In the genomic region with DNA sequence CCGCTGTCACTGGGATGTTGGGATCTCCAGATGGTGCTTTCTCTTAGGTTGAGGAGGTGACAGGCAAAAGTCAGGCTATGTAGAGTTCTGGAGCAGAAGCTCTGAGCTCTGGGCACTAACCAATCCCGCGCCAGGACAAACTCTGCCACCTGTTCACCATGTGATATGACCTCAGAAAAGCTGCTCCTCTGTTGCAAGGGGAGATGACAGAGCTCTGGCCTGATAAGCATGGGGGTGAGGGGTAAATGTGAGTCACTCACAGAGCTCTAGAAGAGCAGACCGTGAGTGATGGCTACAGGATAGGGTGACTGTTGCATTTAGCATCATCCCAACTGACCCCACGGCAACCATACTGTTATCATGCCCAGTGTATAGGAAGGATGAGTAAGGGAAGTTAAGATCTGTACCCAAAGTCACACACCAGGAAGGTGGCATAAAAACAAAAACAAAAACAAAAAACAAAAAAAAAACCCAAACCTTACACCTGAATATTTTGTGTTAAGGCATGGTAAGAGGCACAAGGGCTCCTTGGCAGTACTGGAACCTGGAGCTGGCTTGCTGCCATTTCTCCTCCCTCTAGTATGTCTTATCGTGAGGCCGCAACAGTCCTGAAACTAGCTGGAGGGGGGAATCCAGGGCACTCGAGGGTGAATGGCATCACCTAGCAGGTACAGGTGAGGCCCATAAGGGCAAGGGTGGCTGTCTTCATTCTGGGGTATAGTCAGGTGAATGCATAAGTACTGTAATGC, we compare ENCODE assay signal across 20 mouse cellular contexts.
A peak's percentile ranks its signal among the peaks of the same experiment; 100 is the strongest.
DNase-seq lines count a peak whose midpoint lies in the region; ATAC-seq and TF ChIP-seq lines count a peak whose summit lies in the region.
"Had no signal": no experiment of that assay in that cellular context is flagged by ENCODE, and none has a peak within 500 bp of the region (broad histone marks: within the 10 kb centered on the region; RNA-seq: fewer than 3 reads in every experiment).

No protein-coding gene starts in this region.

- no peak overlapping the region for H3K27ac ChIP-seq in liver, postnatal 0 days (ENCODE audit: low read depth)
- H3K27ac ChIP-seq: hindbrain, embryonic 10.5 days; limb, embryonic 13.5 days; midbrain, embryonic 10.5 days; neural tube, embryonic 13.5 days had no signal

- peak; percentile 24 for ATAC-seq in liver, postnatal 0 days
- ATAC-seq: inflammation-experienced regulatory T-cells, adult 6 months had no signal

- H3K4me1 ChIP-seq in liver, postnatal 0 days (ENCODE audit: insufficient read depth) = peaks cover 8% of the 10 kb centered on the region
- H3K4me1 ChIP-seq: midbrain, embryonic 10.5 days; neural tube, embryonic 13.5 days had no signal

- TF ChIP-seq EP300 in liver, postnatal 0 days (IDR thresholded peaks at IDR 0.05; ENCODE audit: low read depth) = no peak

- H3K9me3 ChIP-seq in liver, postnatal 0 days (ENCODE audit: low read length) = no peaks in the 10 kb centered on the region
- H3K9me3 ChIP-seq: hindbrain, embryonic 10.5 days; limb, embryonic 13.5 days; midbrain, embryonic 10.5 days; neural tube, embryonic 13.5 days had no signal

- WGBS in liver, postnatal 0 days (ENCODE audit: insufficient replicate concordance) = 72% methylated on average over 8 of the region's 8 CpGs

- no peaks in the 10 kb centered on the region for H3K27me3 ChIP-seq in liver, postnatal 0 days (ENCODE audit: insufficient read depth, low read length)
- no peaks in the 10 kb centered on the region for H3K27me3 ChIP-seq in C2C12 (ENCODE audit: control insufficient read depth, insufficient read depth, insufficient read length)
- H3K27me3 ChIP-seq: limb, embryonic 13.5 days; neural tube, embryonic 13.5 days had no signal

- H3K9ac ChIP-seq in liver, postnatal 0 days (replicated peaks) = no peak overlapping the region
- H3K9ac ChIP-seq: limb, embryonic 13.5 days; neural tube, embryonic 13.5 days had no signal

- H3K79me3 ChIP-seq in C2C12 (ENCODE audit: low read depth) = no peaks in the 10 kb centered on the region

- peak overlapping the region; percentile 10; the same call in 1 of the 2 replicates for H3K4me2 ChIP-seq in liver, postnatal 0 days (ENCODE audit: low read depth, low read length)
- H3K4me2 ChIP-seq: limb, embryonic 13.5 days; neural tube, embryonic 13.5 days had no signal

- H3K4me3 ChIP-seq in liver, postnatal 0 days (ENCODE audit: low read depth, low read length) = no peak overlapping the region
- H3K4me3 ChIP-seq in C2C12 (ENCODE audit: insufficient read depth, poor library complexity, severe bottlenecking) = no peak overlapping the region
- H3K4me3 ChIP-seq: hindbrain, embryonic 10.5 days; limb, embryonic 13.5 days; midbrain, embryonic 10.5 days; neural tube, embryonic 13.5 days had no signal

- no peaks in the 10 kb centered on the region for H3K36me3 ChIP-seq in liver, postnatal 0 days (replicated peaks; ENCODE audit: insufficient read depth, low read length)
- no peaks in the 10 kb centered on the region for H3K36me3 ChIP-seq in C2C12 (ENCODE audit: control insufficient read depth, insufficient read depth)

- TF ChIP-seq CTCF in liver, postnatal 0 days (IDR thresholded peaks at IDR 0.05; ENCODE audit: low read depth) = no peak
- TF ChIP-seq CTCF in C2C12 (IDR thresholded peaks at IDR 0.05; ENCODE audit: control insufficient read depth, insufficient read depth, insufficient read length) = no peak

- H3ac ChIP-seq in C2C12 (ENCODE audit: control insufficient read depth, insufficient read length, low read depth) = no peak overlapping the region

- no peaks in the 10 kb centered on the region for H3K79me2 ChIP-seq in C2C12 (ENCODE audit: control insufficient read depth, insufficient read depth)

- DNase-seq in liver, postnatal 0 days = peak; percentile 44
- DNase-seq in liver = no peak
- peak; percentile 13 for DNase-seq in 3T3-L1 (ENCODE audit: low read depth, low spot score)
- DNase-seq in c-Kit-positive CD71-positive TER-119-positive erythroid progenitor cells, embryonic 14.5 days (ENCODE audit: low spot score) = peak; percentile 33
- no peak for DNase-seq in adipocyte (ENCODE audit: low spot score)
- DNase-seq in thymus, postnatal 14 days = no peak
- DNase-seq: adrenal gland, postnatal 36 days; cerebellum, postnatal 36 days; gastrocnemius, postnatal 14 days; kidney, adult 8-10 months; kidney, postnatal 25 days; layer of hippocampus, adult 9-11 months; lung, adult 2 months; right cerebral cortex, postnatal 14 days had no signal

TF ChIP-seq in C2C12, 6 proteins besides CTCF, POLR2A, EP300 and RAD21:
- TF ChIP-seq MYOD1 (IDR thresholded peaks at IDR 0.05; ENCODE audit: control insufficient read depth, insufficient read length, low read depth) = peak; percentile 70
- TF ChIP-seq MAX (IDR thresholded peaks at IDR 0.05) = no peak
- TF ChIP-seq CEBPB (IDR thresholded peaks at IDR 0.05; ENCODE audit: low read depth) = no peak

Comparison
In these comparisons a context has a peak if more than half of its experiments do, and no peak if none do; other contexts are left out.
1. DNase-seq: peak in liver, postnatal 0 days (single experiment), 3T3-L1 (single experiment) and c-Kit-positive CD71-positive TER-119-positive erythroid progenitor cells, embryonic 14.5 days (single experiment); none in liver (single experiment), adipocyte (single experiment) and thymus, postnatal 14 days (single experiment).